Mouse (Mus musculus): ENCODE data around the gene Dlat.

GRCm38 (mm10) chr9:50686866-50687652, 27.5 kb upstream of the Dlat start:
- TF ChIP-seq CEBPB (IDR thresholded peaks at IDR 0.05; ENCODE audit: insufficient read depth, poor library complexity, severe bottlenecking) = no peak
- TF ChIP-seq SRF (IDR thresholded peaks at IDR 0.05; ENCODE audit: control insufficient read depth, insufficient read length, low read depth) = no peak
- TF ChIP-seq E2F4 (IDR thresholded peaks at IDR 0.05; ENCODE audit: insufficient read depth) = no peak
- TF ChIP-seq POLR2A (IDR thresholded peaks at IDR 0.05; ENCODE audit: insufficient read length, low read depth) = no peak
- no peak for TF ChIP-seq USF1 (IDR thresholded peaks at IDR 0.05; ENCODE audit: low read depth)
- no peak for TF ChIP-seq MAX (IDR thresholded peaks at IDR 0.05; ENCODE audit: low read depth)
- TF ChIP-seq TCF3 (IDR thresholded peaks at IDR 0.05; ENCODE audit: insufficient read length, low read depth) = no peak
- no peak for TF ChIP-seq REST (IDR thresholded peaks at IDR 0.05; ENCODE audit: insufficient read depth, insufficient read length)
- no peak for TF ChIP-seq MYOD1 (IDR thresholded peaks at IDR 0.05; ENCODE audit: control insufficient read depth in 1 of 3, insufficient read length in 2 of 3, low read depth in 2 of 3)
